Mouse (Mus musculus) inflammation-experienced regulatory T-cells, adult 6 months (primary cell): ENCODE measurements around the gene Arhgef5. TPM values are rescaled to one million over a fixed set of nuclear protein-coding genes. Genes with fewer than 3 reads are reported as not detected.
A peak's percentile ranks its signal among the peaks of the same experiment; 100 is the strongest.
"Not testable (repeated sequence)": the region's sequence is repeated elsewhere in the genome, so short reads cannot be mapped to it uniquely, and the experiment has no call there.

Source experiments
- ATAC-seq: one replicate; pipeline ENCODE4 v1.8.0; 2017
- polyA plus RNA-seq, 3 experiments: library from polyadenylated mRNA; unstranded; fragments of 100-300 nt; shearing (Covaris generic); gene quantifications; one replicate each; pipeline ENCODE4 v1.2.1; 2017

The Arhgef5 gene
- 1 to 10 TPM; 2.9 to 4.2 (median 4.1) TPM for polyA plus RNA-seq

DNA sequence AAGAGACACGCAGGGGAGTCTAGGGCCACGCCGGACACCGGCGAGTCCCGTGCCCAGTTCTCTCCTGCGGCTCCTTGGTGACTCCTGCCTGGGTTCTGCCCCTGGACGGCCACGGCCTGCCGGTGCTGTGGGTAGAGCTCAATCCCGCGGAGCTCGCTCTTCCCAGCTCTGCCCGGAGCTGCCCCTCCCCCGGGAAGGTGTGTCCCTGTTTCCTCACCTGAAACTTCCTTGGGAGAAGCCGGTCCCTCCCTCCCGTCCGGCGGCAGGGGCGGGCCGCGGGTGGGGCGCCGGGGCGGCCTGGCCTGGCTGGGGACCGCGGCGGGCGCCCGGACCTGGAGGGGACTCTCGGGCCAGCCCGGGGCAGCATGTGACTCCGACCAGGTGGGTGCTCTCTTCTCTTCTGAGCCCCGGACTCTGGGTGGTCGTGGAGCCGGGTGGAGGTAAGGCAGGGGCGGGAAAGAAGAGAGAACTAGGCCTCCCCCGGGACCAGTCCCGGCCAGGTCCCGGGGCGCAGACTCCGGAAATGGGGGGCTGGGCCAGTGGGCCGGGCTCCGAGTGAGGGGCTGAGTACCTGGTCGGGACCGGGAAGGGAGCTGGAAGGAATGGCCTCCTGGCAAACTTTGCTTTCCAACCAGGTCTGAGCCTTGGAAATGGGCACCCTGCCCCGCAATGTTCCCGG, at the start of gene Arhgef5:
Arhgef5 (plus strand) TSS at position 220 of the 679 bp plus-strand sequence.
- ATAC-seq = peak; percentile 49

DNA sequence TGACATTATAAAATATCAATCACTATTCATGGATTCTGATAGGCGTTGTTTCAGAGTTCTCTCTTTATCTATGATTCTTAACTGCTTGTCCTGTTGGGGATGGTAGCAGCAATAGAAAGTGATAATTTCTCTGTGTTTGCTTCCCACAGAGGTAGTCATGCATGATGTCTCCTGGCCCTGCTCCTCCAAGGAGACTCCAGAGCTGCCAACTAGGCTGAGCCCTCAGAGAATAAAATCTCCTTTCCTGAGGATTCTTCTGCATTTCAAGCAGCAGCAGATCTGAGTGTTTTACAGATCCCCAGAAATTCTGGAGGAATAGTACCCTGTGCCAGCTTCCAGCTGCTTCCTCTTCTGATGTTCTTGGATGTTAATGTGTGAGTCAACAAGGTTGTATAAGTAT, 34.1 kb upstream of the Arhgef5 start, which contains the start of gene Olfr47:
Olfr47 (plus strand) TSS at position 275 of the 400 bp plus-strand sequence.
- ATAC-seq = not testable (repeated sequence)

GRCm38 (mm10) chr6:43242061-43242460, 23.3 kb upstream of the Arhgef5 start:
- ATAC-seq = peak; percentile 54

- no peak for ATAC-seq
These were observed 18.0 kb upstream of the Arhgef5 start for GRCm38 (mm10) chr6:43247396-43247795.

- no peak for ATAC-seq
These were observed 12.4 kb upstream of the Arhgef5 start for GRCm38 (mm10) chr6:43252994-43253393.

DNA sequence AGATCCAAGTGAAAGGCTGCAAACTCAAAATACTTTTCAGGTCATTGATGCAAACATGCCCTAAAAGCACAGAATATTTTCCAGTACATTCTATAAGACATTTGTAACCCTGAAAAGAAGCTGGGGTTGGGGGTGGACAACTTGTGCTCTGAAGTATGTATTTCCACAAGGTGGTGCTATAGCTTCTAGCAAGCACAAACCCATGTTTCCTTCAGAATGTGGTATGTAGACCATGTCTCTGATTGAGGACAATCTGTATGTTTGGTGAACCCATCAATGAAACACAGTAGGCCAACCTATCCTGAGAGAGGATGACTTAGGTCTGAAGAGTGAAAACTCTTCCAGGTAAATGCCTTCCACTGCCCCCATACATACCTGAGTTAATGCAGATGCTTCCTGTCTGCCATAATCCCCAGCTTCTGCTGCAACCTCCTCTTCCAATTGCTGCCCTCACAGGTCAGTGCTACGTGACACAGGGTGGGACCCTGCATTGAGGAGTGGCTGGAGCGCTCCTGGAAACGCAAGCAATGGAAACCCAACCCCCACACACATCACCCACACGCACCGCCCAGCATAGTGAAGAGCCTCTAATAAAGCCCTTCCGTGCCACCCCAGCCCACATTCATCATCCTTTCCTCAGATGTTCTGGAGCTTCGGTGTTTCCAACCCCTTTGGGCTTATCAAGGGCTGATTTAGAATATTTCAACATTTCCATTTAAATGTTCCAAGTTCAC, 11.0 kb upstream of the Arhgef5 start:
- peak; percentile 75 for ATAC-seq

DNA sequence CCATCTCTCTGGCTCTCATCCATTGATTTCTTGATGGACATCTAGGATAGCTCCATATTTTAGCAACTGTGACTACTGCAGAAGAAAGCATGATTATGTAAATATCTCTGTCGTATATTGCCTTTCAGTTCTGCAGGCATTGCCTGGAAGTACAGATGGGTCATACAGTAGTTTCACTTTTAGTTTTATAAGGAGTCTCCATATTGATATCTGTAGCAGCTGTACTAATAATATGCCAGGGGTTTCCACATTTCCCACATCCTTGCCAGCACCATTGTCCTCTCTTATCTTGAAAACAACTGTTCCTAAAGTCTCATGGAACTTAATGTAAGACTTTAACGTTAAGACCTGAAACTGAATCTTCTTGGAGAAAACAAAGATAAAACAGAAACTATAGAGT, 4.6 kb upstream of the Arhgef5 start:
- peak; percentile 42 for ATAC-seq

DNA sequence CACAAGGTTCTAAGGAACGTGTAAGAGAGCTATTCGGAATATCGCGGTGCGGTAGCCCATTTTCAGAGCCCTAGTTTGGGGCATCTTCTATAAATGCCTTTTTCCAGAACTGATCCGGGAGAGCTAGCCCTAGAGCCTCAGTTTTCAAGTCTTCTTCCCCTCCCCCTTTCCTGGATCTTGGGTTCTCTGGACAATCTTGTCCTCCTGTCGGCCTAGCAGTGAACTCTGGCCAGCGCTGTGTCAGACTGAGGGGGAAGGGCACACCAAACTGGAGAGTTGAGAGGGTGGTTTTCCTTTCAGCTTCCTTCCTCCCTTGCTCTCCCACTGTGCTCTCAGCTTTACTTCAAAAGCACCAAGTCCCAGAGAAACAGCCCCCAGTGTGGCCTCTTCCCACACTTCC, 974 bp downstream of the Arhgef5 start:
- ATAC-seq = peak; percentile 39

GRCm38 (mm10) chr6:43272597-43272996, 7.2 kb downstream of the Arhgef5 start:
- no peak for ATAC-seq

GRCm38 (mm10) chr6:43274123-43274522, 8.7 kb downstream of the Arhgef5 start:
- no peak for ATAC-seq

DNA sequence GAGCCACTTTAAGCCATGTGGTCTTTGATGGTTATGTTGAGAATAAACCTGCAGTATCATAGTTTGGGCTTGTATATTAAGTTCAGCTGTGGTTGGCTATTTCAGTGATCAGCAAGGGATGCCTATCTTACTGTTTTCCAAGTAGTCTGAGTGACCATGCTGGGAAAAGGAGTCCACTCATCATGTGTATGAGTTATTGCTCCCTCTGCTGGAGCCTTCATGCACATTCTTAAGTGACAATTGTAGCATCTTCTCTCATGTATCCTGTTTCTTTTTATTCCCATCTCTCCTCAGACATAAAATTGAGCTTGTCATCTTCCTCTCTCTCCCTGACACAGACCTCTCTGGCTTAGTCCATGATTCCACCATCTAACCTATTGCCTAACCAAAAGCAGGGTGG, 12.9 kb downstream of the Arhgef5 start:
- ATAC-seq = no peak

DNA sequence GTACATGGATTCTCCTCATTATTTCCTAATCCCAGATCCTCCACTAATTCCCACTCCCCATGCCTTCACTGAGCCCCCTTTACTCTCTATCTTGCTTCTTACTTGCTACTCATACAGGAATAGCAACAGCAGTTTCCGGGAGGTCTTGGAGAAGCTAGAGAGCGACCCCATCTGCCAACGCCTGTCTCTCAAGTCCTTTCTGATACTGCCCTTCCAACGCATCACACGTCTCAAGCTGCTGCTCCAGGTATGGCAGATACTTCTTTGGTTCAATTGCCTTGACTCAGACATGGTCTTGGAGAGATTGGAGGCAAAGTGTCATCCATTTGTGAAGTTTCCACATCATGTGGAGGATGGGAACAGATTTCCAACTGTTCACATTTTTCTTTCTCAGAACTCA, 15.1 kb downstream of the Arhgef5 start:
- ATAC-seq = no peak

DNA sequence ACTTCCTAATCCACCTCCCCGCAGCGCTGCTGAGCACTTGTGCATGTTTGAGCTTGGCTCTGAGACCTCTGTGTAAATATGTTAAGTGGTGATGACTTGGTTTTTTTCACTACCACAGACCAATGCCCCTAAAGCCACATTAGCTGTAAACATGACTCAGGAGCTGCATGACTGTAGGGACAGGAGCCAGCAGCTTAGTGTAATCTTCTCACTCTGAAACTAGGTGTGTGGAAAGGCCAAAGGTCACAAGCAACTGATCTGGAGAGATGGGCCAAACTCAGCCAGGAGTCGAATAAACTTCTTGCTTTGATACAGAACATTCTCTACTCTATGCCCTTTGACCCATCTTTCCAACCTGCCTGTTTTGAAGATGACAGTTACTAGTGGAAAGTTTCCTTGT, 26.7 kb downstream of the Arhgef5 start:
- no peak for ATAC-seq

- no peak for ATAC-seq
These were observed 27.2 kb downstream of the Arhgef5 start for GRCm38 (mm10) chr6:43292471-43293076.

DNA sequence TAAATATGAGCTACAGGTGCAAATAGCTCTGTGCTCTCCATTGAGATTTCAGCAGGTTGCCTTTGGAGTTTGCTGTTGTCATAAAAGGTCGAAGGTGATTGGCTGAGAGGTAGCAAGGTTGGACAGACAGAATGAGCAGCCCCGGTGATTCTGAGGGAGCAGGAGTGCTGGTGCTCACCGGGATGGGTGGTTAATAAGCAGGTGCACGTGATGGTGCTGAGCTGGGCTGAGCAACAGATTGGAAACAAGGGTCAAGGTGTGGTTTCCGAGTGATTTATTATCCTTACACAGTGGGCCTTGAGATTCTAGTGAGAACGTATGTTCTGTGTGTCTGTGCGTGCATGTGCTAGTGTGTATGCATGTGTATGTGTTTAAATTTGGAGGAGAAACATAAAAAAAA, 27.8 kb downstream of the Arhgef5 start:
- ATAC-seq = no peak

DNA sequence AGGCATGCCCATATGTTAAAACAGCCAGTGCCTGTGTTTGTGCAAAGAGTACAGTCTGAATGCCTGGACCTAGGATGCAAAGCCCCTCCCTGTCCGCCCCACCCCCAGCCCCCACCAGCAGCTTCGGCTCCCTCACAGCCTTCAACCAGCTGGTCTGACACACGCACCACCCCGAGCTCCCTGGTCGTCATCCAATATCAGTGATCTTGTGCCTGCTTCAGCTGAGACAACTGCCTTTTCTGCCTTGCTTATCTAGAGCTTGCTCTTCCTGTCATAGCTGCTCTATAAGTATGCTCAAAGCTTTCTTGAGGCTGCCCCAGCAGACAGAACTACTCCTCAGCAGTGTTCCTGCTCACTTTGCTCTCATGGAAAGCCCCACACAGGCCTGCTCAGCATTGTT, 30.5 kb downstream of the Arhgef5 start:
- ATAC-seq = no peak

DNA sequence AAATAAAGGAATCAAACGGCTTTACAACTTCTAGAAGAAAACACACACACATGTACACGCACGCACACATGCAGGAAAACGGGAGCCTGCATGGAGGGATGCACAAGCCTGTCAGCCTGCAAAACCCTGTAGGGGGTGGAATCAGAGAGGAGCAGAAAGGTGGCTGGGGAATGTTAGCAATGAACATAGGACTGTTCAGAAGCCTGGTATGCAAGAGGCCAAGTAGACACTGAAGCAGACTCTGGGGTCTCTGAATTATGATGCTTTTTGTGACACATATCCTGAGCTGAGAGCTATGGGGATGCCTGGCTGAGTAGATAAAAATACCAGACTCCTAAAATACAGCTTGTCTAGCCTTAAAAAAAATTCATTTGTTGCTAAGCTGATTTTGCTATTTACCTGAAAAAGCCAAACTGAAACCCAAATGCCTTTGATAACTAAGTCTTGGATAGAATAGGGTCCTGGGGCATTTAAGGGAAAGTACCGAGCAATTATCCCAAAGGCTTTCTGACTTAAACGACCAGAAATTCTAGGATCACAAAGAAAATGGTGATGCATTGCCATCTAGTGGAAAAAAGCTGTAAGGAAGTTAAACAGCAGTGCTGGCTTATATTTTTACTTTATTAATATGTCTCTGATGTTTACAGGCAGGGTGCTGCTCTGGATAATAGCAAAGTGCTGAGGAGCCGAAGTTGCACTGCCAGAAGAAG, 31.6 kb downstream of the Arhgef5 start:
- peak; percentile 54 for ATAC-seq

- ATAC-seq = no peak
These were observed 32.1 kb downstream of the Arhgef5 start for GRCm38 (mm10) chr6:43297508-43297850.

GRCm38 (mm10) chr6:43309454-43309853, 44.1 kb downstream of the Arhgef5 start, which contains the start of gene Nobox:
TSS of gene Nobox (minus strand) at chr6:43309554.
- no peak for ATAC-seq

DNA sequence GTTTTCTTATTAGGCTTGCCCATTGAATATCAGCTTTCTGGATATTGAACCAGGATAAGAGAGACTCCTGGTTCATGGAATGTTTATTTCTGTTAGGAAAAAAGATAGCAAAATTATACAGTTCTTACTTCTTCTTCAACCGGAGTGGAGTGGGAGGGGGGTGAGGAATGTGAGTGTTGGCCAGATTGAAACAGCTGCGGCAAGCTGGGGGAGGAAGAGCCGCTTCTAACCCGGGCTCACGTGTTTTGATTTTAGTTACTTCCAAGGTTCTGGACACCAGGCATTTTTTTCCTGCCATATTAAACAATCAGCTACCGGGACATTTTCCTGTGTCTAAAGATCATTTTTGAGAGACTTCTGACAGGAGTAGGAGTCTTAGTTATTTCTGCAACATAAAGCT, 44.7 kb downstream of the Arhgef5 start:
- ATAC-seq = no peak

GRCm38 (mm10) chr6:43312546-43312945, 47.2 kb downstream of the Arhgef5 start:
- no peak for ATAC-seq

DNA sequence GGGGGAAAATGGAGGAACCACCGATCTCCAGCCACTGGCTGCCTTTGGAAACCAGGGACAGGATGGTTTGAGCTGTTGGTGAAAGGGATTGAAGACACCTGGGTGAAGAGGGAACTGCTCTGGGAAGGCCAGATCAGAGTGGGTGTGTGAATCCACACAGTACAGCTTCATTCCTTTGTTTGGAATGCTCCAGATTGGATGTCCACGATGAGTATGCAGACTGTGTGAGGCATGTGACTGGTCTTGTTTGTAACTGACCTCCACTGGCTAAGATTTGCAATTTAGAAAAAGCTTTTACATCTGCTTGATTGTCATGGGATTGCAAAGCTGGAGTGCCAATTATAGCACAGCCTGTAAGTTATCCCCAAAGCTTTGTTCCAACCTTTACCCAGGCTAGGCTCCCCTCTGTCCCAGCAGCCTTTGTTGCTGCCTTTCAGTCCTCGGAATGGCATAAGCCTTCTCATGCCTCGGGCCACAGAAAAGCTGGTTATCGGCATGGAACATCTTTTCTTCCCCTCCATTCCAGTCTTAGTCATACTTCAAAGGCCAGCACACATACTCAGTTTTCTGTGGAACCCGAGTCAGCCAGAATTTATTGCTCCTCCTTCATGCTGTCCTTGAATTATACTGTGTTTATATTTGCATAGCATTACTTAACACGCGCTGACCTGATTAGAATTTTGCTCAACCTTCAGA, 47.7 kb downstream of the Arhgef5 start:
- ATAC-seq = no peak
